Mouse (Mus musculus) brown adipose tissue, adult 24 weeks (tissue): ENCODE measurements around the gene Idua. TPM values are rescaled to one million over a fixed set of nuclear protein-coding genes. Genes with fewer than 3 reads are reported as not detected.
A peak's percentile ranks its signal among the peaks of the same experiment; 100 is the strongest.

ENCODE experiments used
- H3K27ac ChIP-seq: fragments of 200-500 bp; replicated peaks from 2 replicates; pipeline ENCODE4 v1.5.1; 2012; ENCODE audit warnings: low read depth, mild to moderate bottlenecking, low read length
- H3K4me1 ChIP-seq: fragments of 200-500 bp; 2 replicates; pipeline ENCODE4 v1.6.1; 2012; ENCODE audit warnings: low read length, mixed read lengths; ENCODE audit not compliant: control insufficient read depth, insufficient read depth, insufficient read length
- H3K4me3 ChIP-seq: fragments of 200-500 bp; 2 replicates; pipeline ENCODE4 v1.5.1; 2012; ENCODE audit warnings: low read depth, mild to moderate bottlenecking, low read length, moderate library complexity; ENCODE audit not compliant: insufficient read depth
- polyA plus RNA-seq: library from polyadenylated mRNA; stranded (reverse); fragments of >200 nt; gene quantifications from 2 replicates; pipeline ENCODE4 v1.2.4, GENCODE M21; 2012; ENCODE audit not compliant: missing spikeins, insufficient read depth, insufficient read length

Gene Idua
- polyA plus RNA-seq, 1 experiment = 3.4 TPM

DNA sequence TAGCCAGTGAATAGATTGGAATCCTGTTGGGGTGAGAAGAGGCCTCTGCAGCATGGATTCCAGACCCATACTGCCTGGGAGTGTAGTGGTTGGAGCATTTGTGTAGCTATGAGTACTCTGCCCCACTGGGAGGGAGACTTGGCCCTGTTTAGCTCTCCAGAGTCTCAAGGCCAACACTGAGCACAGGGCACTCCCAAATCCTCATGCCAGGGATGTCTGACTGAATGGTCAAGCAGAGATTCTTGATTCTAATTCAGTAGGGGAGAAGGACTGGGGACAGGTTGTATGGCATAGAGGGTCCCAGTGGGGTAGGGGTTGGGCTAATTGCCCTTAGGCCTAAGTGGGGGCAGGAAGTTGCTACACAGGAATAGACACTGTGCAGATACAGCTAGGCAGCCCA lies 53.6 kb downstream of the Idua start:
- Histone ChIP-seq H3K4me1 (peaks cover 15% of the 10 kb centered on the region), H3K27ac (peak overlapping the region; percentile 27; the same call in 1 of the 2 replicates), H3K4me3 (no peak overlapping the region)

DNA sequence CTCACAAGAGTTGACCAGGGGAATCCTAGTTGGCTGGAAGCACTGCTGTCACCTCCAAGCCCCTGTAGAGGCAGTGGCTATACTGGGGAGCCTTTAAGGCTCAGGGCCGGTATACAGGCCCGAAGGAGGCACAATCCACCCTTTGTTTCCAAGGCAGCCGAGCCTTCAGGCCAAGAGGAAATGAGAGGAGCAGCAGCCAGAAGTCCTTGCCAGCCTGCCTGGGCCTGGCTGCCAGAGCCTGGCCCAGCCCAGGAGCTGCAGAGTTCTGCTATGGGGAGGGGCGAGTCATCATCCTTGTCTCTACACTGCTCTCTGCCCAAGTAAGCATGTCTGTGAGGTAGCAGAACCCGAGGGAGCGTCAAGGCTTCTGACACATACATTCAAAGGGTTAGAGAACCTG lies 54.0 kb downstream of the Idua start:
- Histone ChIP-seq H3K27ac (peak overlapping the region; percentile 27; the same call in 1 of the 2 replicates), H3K4me3 (no peak overlapping the region), H3K4me1 (peaks cover 13% of the 10 kb centered on the region)

DNA sequence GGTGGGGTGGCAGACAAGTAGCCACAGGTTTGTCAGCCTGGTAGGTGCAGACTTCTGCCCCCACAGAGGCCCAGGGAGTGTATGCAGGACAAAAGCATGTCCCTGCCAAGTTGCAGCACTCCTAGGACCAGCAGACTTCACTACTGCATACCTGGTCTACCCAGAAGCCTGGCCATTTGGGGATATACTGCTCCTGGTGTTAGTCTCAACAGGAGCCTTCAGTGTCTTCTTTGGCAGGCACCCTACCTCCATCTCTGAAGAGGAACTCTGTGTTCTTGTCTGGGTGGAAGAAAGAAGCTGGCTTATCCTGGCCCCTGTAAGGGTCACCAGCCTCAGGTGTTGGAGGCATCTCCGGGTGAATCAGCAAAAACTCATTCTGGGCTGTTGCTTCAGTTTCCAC lies 55.8 kb downstream of the Idua start:
- Histone ChIP-seq H3K4me3 (no peak overlapping the region), H3K4me1 (peaks cover 8% of the 10 kb centered on the region), H3K27ac (no peak overlapping the region)

DNA sequence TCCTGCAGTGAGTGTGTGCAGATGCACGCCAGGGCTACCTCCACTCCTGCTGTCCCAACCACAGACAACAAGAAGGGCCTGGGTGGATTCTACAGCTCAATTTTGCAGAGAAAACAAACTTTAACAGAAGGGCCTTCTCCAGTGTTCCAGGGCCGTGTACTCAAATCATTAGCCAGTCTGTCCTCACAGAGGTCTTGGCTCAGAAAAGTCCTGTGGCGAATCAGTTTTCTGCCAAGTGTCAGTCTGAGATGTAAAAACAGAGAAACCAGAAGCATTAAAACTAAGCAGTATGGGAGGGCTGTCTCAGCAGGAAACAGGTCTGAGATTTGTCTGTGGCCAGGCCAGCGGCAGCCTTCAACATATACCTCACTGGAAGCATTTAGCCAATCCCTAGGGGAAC lies 57.9 kb downstream of the Idua start:
- no peak overlapping the region for H3K27ac ChIP-seq
- H3K4me3 ChIP-seq = no peak overlapping the region
- peaks cover 6% of the 10 kb centered on the region for H3K4me1 ChIP-seq

DNA sequence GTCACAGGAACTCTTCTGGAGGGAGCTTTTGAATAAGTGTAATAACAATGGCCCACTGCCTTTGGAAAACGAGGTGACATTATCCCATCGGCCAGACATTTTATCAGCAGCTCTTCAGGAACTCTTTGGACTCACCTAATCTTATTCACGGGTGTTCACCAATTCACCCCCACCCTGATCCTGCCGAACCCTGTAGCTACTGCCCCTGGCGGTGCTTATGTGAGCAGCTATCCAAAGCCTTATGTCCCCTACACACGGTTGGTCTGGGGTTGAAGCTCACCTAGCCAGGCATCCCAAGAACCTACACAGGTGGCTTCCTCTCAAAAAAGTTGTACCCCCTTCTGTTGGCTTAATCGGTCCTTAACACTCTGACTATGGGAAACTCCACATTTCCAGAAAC lies 59.6 kb downstream of the Idua start:
- Histone ChIP-seq H3K4me1 (no peaks in the 10 kb centered on the region), H3K27ac (no peak overlapping the region), H3K4me3 (no peak overlapping the region)

DNA sequence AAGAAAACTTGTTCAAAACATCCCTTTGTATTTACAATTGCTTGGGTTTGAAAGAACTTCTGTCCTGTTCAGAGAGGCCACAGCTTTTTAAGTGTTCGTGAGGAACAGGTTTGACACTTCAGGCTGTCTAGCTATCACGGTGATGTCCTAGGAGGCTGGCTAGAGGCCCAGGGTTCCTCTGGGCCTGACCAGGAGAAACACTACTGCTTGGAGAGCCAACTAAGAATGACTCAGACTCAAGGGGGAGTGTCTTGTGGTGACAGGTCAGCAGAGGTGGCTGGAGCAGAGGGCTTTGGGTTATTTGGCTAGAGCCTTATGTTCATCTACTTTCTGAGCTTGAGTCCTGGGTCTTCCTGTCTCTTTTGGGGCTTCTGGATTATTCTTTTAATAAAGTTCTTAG lies 63.9 kb downstream of the Idua start:
- no peaks in the 10 kb centered on the region for H3K4me1 ChIP-seq
- no peak overlapping the region for H3K27ac ChIP-seq
- H3K4me3 ChIP-seq = no peak overlapping the region

DNA sequence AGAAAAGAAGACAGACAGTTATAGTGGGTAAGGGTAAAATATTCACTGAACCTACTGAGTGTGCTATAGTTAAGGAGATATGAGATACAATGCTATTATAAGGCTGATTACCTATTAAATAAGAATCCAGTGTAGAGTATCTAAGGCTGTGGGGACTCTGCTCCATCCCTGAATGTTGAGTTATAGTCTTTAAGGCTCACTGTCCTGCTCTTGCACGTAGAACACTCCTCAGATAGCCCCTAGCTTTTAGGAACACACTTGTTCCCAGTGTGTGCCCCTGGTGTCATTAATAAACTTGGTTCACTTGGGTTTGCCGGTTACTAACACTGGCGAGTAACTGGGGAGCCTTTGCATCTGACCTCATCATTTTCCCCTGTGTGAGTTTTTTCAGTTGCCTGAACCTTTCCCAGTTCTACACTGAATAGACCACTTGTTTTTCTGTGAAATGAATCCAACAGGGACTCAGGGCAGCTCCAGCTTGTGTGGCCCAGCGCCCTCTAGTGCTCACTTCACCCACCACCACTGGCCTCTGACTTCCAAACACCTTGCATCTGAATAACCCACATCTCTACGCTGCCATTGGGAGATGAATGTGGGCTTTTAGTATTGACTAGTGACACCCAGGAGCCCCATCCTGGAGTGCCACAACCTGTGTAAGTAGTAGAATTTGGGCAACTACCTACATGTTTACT lies 66.6 kb downstream of the Idua start:
- Histone ChIP-seq H3K4me1 (no peaks in the 10 kb centered on the region), H3K27ac (no peak overlapping the region)

DNA sequence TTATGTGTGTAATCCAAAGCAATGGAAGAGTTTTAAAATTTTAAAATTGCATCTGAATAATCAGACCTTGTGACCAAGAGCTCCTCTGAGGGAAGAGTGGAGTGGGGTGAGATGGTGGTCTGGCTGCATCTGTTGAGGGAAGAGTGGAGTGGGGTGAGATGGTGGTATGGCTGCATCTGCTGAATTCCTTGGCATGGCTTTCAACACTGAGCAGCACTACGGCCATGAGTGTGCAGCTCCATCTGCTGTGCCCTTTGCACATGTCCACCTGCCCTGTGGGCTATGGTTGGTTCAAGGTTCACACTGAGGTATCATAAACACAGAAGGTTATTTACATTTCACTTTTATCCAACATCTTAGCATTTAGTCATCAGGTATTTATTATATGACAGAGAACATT lies 67.3 kb downstream of the Idua start:
- H3K4me1 ChIP-seq = no peaks in the 10 kb centered on the region
- no peak overlapping the region for H3K4me3 ChIP-seq
- no peak overlapping the region for H3K27ac ChIP-seq

More for the DNA sequence above, 66.6 kb downstream of the Idua start:
- H3K4me3 ChIP-seq = no peak overlapping the region

Other genes with a start within 250 kb of the Idua start
- 2,801 and 3,055 TPM in 2 replicates for gene Atp5k, start 225.9 kb upstream of the Idua start, polyA plus RNA-seq
- 0.55 and 0.92 TPM in 2 replicates for gene Mfsd7a, start 211.4 kb upstream of the Idua start, polyA plus RNA-seq
- gene Pcgf3, start 199.1 kb upstream of the Idua start, polyA plus RNA-seq = 8.4 and 21.9 TPM in 2 replicates
- not detected in 2 replicates for gene Cplx1, start 110.3 kb upstream of the Idua start, polyA plus RNA-seq
- gene Gak, start 30.6 kb upstream of the Idua start, polyA plus RNA-seq = 30.4 and 32.8 TPM in 2 replicates
- gene Tmem175, start 30.6 kb upstream of the Idua start, polyA plus RNA-seq = 12.0 and 12.1 TPM in 2 replicates
- gene Dgkq, start 9.3 kb downstream of the Idua start, polyA plus RNA-seq = 3.4 and 3.7 TPM in 2 replicates
- not detected in 2 replicates for gene Slc26a1, start 15.2 kb downstream of the Idua start, polyA plus RNA-seq
- 68.8 and 70.5 TPM in 2 replicates for gene Fgfrl1, start 32.1 kb downstream of the Idua start, polyA plus RNA-seq
- not detected in 2 replicates for gene Rnf212, start 114.7 kb downstream of the Idua start, polyA plus RNA-seq
- gene Tmed11, start 135.0 kb downstream of the Idua start, polyA plus RNA-seq = not detected in 2 replicates
- not detected in 2 replicates for gene Vmn2r8, start 148.5 kb downstream of the Idua start, polyA plus RNA-seq
- not detected in 2 replicates for gene Vmn2r9, start 192.3 kb downstream of the Idua start, polyA plus RNA-seq